Mouse (Mus musculus): ENCODE measurements at regions not wholly inside any gene's neighbourhood (a gene's known extent, or its start where the extent isn't known, plus 50 kb on each side); places are given as distances from the start of the nearest gene placed in this dataset.

DNA sequence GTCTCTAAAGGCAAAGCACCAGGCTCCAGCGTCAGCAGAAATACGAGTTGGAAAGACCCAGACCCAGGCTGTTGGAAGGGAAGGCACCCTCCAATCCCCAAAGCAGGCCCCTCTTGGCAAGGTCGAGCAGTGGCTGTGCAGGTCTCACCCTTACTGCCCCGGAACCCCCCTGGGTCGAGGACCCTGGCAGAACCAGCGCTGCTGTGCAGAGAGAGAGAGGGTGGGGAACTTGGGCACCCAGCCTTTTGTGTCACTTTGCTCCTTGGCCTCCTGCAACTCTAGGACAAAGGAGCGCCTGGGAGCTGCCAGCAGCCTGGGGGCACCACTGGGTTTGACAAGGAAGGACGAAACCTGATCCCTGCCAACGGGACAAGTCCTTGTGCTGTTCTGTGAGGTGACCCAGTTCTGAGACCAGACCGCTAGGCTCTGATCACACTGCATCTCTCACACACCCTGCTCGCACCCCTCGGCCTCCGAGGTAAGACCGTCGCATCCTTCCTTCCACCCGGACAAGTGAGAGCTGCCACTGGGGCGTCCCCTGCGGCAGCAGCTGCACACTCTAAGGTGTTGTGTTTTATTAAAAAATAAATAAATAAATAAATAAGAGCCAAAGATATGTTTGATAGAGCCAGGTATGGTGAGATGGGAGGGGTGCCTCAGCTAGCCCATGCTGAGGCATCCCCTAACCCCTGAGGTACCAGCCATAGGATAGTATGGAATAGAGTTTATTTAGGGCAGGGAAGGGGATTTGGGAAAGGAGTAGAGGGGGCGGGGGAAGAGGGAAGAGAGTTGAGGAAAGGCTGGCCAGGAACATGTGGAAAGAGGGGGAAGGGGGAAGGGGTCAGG lies 138.2 kb downstream of the Ly86 start:
- TF ChIP-seq CTCF (IDR thresholded peaks at IDR 0.05; ENCODE audit: extremely low read depth, insufficient read depth, insufficient read length, insufficient replicate concordance) = no peak
- TF ChIP-seq POLR2A (IDR thresholded peaks at IDR 0.05; ENCODE audit: low read depth, low read length) = no peak
